Mouse (Mus musculus) kidney, postnatal 25 days (tissue): ENCODE data around the gene Sgta.
"Not testable (repeated sequence)": the region's sequence is repeated elsewhere in the genome, so short reads cannot be mapped to it uniquely, and the experiment has no call there.

Source experiments
- DNase-seq, 2 experiments: peaks; one replicate each; pipeline ENCODE4 v3.0.0; 2021; ENCODE audit warnings: mixed read lengths in 2 of 2

The Sgta gene

DNA sequence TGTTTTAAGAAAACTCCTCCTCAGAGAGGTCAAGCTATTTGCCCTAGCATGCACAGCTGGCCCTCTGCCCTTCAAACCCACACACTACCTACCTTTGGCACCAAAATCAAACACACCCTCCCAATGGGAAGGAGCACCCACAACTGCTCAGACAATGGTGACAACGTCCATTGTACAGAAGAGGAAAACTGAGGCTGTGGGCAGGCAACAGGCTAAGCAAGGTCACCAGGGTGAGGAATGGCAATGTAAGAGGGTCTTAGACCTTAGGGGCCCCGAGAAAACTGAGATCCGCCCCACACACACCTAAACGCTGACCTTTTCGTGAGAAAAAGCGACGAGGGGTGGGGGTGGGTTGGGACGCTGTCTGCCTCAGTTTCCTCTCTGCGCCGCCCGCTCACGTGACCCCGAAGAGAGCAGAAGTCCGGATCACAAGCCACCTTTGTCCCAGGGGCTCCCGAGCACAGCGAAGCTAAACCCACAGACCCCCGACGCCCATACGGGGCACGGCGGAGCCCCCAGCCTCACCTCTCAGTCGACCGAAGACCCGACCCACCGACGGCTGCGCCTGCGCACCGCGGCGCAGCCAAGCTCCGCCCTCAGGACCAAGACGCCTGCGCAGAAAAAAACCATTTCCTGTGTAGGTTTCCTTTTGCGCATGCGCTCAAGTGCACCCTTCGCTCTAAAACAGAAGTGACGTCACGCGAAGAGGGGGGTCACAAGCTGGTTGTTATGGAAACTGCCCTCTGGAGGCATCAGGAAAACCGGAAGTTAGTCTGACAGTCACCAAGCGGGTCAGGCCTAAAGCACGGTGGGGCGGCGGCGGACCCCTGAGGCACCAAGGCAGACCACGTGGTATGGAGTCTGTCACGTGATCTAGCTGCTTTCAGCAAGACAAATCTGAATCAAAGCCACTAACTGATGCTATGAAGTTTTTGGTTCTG lies at the start of gene Sgta:
TSS of gene Sgta (minus strand) at position 579 of the 941 bp plus-strand sequence.
- peak; percentile 99 to 100 for DNase-seq

DNA sequence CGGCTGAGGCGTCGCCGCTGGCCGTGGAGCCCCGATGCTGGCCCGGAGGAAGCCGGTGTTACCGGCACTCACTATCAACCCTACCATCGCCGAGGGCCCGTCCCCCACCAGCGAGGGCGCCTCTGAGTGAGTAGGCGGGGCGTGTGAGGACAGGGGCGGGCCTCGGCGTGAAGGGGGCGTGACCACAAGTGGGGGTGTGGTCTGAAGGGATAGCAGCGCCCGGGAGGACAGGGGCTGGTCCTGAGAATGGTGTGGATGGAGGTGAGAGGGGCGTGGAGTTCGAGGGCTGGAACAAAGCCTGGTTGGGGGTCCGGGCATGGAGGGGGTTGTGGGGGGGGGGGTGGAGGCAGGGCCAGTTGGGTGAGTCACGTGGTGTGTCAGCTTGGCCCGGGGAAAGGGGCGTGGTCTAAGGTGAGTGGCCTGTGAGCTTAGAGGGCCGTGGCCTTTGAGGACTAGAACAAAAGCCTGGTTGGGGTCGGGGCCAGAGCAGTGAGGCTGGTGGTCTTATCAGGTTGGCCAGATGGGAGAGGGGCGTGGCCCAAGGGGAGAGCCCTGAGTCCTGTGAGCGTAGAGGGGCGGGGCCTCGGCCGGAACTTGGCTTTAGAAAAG lies 46.2 kb upstream of the Sgta start:
- peak; percentile 88 to 93 for DNase-seq

DNA sequence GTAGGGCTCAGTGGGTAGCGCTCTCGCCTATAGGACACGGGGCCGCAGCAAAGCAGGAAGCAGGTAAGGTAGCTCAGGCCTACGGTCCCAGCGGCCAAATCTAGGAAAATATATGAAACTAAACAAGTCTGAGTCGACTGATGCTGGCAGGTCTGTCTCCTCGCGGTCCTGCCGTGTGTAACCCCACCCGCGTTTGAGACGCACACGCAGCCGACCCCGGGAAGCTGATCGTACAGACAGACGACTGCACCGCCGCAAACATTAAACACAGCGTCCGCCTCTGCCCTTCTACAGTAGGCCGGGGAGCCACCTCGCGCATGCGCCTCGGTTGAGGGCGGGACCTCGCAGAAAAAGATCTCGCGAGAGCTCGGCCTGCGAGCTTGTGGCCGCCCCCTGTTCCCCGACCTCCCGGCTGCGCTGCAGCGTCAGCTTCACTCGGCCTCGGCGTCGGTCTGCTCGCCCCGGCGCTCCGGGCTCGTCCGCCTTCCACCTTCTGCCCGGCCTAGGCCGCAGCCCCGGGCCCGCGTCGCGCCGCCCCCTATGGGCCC lies 45.7 kb upstream of the Sgta start, which contains the start of gene Map2k2:
TSS of gene Map2k2 (plus strand) at position 351 of the 548 bp plus-strand sequence.
- peak; percentile 96 to 98 for DNase-seq

DNA sequence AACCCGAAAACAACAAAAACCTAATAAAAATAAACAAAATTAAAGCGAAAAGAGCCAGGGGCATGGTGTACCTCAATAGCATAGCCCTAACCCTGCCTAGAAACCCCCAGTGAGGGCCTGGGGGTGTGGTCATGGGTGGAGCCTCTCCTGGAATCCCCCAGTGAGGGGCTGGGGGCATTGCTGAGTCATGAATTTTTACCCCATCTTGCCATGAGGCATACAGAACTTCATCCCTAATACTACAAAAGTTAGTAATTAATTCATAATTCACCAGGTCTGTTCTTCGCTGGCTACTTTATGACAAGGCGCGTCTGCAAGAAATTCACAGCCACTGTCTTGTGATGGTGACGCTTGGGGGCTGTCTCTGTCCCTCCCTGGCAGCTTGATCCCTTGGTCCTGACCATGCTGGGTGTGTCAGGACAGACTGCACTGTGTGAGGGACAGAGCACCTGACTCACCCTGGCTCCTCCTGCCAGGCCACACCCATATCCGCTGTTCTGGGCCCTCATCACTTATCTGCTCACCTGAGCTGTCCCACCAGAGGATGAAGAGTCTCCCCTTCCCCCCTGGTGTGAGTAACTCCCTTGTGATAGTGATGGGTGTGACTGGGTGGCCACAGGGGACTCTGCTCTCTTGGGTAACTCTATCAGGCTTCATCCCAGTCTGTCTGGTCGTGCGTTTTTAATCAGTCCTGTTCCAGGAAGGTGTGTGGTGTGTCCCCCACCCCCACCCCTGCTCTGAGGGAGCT lies 35.1 kb upstream of the Sgta start:
- DNase-seq = no peak

DNA sequence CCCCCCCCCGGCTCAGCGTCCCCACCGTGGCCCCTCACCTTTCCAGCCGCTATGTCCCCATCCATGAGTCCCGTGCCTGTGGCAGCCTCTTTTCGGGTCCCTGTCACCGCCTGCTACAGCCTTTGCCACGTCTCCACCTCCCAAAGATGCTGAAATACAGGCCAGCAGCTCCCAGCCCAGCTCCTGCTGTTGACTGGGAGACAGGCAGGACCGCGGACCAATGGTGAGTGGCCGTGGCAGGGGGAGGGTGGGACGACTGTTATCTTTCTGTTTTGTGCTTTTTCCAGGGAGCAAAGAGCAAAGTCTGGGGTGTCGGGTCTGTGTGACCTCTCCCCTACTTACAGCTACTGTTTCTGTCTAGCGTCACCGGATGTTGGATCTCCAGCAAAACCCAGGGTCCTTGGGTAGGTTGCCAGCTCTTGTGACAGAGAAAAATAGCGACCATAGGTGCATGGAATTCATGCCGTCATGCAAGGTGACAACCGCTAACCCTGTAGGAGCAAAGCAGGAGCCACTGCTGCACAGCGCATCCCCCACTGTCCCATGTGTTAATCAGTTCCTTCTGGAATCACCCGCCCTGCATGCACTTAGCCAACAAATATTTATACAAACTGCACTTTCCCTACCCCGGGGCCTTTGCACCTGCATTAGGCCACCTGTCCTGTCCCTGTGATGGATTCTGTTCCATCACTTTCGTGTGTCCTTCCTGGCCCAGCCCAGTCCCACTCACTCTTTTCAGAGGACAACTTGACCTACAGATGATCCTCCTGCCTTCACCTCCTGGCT lies 32.7 kb upstream of the Sgta start:
- DNase-seq = peak; percentile 73 to 88

DNA sequence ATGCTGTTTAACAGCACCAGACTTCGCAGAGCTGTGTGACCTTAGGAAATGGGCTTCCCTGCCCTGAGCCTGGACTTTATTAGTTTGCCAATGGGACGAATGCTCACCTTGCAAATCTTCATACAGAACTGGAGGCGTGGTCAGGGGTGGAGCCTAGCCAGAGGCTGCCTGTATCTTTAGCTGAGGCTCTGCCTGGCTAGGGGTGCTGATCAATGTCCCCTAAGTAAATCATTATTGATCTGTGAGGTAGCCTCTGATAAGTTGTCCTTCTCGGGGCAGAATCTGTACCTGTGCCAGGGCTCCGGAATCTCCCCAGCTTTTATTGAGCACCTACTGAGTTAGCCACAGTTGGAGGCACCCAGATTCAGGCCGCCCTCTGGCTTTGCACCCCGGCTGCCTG lies 30.6 kb upstream of the Sgta start:
- DNase-seq = peak in 1 of 2 experiments; percentile 14

DNA sequence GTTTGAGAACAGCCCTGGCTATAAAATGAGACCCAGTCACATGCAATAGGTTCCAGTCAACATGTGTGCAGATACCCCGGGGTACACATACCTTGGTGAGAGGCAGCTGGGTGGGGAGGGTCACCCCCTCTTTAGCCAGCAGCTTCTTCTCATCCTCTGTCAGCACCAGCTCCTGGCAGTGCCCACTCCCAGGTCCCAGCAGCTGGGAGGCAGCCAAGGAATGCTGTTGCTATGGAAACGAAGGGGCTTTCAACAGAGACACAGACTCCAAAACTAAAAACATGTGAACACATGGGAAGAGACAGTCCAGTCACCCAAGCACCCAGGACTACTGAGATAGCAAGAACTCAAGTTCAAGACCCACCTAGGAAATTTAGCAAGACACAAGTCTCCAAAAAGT lies 29.2 kb upstream of the Sgta start:
- DNase-seq = no peak

DNA sequence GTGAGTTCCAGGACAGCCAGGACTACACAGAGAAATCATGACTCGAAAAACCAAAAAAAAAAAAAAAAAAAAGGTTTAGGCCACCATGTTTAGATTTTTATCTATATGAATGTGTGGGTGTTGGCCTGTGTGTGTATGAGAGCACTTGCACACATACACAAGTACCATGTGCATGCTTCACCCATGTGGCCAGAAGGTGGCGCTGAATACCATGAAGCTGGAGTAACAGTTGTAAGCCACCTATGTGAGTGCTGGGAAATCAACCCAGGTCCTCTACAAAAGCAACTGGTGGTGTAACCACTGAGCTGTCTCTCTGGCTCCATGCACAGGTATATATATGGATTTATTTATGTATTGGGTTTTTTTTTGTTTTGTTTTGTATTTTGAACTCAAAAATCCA lies 27.0 kb upstream of the Sgta start:
- DNase-seq = peak in 1 of 2 experiments; percentile 56

DNA sequence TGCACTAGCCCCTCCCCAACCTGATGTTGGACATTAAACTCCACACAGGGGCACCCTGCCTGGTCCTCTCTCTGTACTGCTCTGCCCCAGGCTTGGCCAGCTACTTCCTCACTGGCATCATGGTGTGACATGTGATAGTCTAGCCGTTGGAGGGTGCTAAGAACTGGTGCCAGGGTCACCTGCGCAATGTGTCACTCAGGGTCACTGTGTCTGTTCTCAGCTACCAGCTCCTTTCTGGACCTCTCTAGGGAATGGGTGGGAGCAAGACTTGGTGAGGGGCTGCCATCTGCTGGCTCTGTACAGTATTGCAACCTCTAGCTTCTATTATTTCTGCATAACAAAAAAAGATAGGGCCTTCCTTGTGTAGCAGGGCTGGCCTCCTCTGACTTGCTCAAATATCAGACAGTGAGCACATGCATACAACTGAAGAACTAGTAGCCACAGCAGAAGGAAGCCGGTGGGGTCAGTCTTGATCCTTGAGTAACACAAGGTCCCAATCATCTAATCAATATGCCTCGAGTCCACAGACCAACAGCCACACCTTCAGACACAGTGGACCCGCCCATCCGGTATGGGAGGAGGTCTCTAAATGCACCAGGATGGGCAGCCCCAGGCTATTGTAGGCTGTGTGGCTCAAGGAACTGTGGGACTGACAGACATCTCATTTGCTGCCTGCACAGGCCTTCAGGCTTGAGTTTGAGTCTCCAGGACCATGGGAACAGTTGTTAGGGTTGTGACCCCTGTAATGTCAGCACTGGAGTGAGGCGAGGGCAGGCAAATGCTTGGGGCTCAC lies 22.4 kb upstream of the Sgta start:
- DNase-seq = peak; percentile 61 to 88

DNA sequence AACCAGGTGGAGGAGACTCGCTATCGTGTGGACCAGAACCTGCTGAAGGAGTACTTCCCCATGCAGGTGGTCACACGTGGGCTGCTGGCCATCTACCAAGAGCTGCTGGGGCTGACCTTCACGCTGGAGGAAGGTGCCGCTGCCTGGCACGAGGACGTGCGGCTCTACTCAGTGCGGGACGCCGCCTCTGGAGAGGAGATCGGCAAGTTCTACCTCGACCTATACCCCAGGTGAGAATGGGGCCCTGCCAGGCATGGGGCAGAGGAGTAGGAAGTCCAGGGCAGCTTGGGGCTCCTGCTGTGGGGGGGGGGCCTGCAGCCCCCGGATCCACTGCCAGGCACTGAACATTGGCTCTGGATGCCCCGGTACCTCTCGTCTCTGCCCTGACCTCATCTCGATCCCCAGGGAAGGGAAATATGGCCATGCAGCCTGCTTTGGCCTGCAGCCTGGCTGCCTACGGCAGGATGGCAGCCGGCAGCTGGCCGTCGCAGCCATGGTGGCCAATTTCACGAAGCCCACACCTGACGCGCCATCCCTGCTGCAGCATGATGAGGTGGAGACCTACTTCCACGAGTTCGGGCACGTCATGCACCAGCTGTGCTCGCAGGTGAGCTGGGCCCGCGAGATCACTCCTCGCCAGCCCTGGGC lies 20.2 kb upstream of the Sgta start:
- peak in 1 of 2 experiments; percentile 40 for DNase-seq

DNA sequence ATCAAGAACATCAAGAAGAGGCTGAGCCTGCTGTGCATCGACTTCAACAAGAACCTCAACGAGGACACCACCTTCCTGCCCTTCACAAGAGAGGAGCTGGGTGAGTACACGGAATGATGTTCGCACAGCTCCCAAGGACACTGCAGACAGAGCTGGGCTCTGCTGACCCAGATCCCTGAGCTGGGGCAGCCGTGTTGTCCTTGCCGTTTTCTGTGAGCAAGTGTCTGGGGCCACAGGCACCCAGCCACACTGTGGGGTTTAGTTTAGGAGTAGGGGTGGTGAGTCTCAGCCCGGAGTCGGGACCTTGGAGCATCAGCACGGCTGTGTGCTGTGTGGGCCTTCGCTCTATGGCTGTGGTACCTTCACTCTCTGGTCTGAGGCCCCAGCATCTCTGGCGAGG lies 17.9 kb upstream of the Sgta start:
- peak in 1 of 2 experiments; percentile 31 for DNase-seq

DNA sequence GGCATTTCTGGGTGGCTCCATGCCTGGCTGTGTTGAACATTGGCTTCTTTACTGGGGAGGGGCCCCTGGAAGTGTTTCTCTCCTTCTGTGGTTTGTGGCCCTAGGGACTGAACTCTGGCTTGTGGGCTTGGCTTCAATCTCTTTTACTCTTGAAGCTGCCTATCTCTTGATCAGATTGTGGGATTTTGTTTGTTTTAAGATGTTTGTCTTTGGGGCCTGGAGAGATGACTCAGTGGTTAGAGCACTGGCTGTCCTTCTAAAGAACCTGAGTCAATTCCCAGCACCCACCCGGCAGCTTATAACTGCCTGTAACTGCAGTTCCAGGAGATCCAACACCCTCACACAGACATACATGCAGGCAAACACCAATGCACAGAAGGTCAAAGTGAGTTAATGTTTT lies 16.4 kb upstream of the Sgta start:
- DNase-seq = no peak

DNA sequence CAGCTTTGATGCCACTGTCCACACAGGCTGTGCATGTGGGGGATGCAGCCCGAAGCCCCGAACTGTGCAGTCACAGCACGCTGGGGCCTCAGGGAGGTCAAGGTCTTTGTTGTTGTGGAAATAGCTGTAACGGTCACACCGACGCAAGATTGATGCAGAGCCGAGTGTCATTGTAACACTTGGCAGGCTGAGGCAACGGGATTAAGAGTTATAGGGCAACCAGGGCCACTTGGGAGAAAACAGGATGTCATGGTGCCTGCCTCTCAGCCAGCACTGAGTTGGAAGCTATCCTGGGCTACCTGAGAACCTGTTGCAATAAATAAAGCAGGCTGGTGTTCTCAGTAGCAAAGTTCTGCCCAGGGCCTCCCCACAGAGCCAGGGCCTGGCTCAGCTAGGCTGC lies 15.8 kb upstream of the Sgta start:
- DNase-seq = no peak

DNA sequence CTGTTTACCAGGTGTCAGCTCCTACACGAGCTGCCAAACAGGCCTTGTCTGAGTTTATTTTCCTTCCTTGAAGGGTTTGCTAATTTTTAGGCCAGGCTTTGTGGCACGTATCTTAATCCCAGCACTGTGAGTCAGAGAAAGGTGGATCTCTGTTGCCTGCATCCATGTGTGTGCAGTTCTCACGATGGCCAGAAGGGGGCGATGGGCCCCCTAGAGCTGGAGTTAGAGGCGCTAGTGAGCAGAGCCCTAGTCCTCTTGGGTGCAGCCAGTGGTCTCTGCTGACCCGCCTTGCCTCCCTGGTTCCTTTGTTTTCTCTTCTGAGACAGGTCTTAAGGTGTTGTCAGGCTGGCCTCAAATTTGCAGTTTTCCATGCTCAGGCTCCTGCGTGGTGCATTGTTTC lies 13.5 kb upstream of the Sgta start:
- no peak for DNase-seq

DNA sequence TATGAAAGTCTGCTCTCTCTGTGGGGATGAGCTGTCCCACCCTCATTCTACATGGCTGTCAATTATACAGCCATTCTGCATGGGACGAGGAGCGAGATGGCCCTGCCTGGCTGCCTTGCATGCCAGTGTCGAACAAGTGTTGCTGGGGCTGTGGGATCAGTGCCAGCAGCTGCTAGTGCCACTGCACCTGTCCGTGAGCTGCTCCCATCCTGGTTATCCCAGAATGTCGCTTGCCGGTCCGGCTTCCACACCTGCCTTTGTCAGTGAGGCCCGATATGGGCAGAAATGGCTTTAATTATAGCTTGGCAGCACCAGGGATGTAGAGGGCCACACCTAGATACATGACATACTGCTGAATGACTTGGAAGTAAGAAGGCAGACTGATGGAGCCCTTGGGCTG lies 12.3 kb upstream of the Sgta start:
- no peak for DNase-seq

DNA sequence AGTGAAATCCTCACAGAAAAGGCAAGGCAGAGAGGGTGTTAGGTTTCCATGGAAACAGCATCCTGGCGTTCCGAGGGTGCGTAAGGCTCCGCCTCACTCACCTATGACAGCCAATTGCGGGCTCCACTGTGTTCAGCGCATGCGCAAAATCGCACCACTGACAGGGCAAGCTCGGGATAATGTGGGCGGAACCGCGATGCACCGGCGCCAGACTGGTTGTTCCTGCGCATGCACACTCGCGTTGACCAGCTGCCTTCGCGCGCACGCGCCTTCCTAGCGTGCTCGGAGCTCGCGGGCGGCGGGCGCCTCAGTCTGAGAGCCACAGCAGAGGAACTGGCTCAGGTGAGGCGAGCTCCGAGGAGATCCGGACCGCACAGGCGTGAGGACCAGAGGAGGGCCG lies 9.9 kb upstream of the Sgta start, which contains the start of gene Thop1:
TSS of gene Thop1 (plus strand) at position 200 of the 400 bp plus-strand sequence.
- DNase-seq = peak; percentile 99

DNA sequence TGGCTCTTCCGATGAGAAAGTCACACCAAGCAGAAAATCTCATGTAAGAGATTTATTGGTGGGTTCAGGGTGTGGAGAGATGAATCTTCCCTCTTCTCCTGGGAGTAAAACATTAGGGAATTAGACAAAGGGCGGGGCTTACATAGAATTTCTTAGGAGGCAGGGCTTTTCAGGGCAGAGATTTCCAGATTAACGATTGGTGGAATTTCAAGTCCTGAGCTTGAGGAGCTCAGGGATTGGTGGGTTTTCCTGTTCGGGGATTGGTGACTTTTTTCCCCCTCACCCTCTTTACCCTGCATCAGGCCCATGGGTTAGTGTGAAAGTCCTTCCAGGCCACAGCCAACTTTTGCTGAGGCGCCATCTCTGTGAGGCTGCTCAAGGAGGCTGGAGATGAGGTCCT lies 8.7 kb upstream of the Sgta start:
- DNase-seq = no peak

DNA sequence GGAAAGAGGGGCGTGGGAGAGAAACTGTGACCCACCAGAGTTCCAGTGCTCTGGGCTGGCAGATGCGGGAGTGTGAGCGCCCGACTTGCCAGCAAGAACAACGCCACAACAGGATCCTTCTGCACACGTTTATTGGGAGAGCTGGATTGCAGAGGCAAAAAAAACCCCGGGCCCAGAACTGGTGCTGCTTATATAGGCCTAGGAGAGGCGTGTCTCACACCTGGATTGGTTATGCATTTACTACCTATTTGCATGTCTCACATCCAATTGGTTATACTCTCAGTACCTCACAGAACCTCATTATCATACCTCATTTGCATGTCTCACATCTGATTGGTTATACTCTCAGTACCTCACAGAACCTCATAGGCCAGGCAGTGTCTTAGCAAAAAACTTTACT lies 4.5 kb upstream of the Sgta start:
- DNase-seq = not testable (repeated sequence)

DNA sequence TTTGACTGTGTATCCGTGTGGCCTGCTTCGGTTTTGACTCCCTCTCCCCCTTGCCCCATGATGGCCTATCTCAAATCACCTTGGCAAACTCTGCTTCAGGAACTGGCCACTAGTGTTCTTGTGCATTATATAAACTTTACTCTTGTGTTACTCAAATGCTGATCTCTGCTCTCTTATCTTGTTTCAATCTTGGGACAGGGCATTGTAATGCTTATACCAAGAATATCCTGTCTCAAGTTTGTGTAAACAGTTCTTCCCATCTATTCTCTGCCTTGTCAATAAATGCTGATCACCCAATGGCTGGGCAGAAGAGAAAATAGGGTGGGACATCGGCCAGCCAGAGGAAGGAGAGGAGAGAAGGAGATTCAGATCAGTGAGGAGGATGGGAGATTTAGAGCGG lies 2.7 kb upstream of the Sgta start:
- no peak for DNase-seq

DNA sequence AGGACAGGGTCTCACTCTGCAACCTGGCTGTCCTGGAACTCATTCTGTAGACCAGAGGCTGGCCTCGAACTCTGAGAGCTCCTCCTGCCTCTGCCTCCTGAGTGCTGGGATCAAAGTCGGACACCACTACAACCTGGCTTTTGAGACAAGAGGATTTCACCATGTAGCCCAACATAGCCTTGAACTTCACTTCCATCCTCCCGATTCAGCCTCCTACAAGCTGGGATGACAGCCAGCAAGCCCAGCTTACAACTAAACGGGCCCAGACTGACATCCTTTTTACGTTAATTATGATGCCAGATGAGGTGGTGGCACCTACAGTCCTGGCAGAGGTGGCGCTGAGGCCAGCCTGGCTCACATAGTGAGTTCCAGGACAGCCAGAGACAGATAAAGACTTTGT lies 1.1 kb downstream of the Sgta start:
- no peak for DNase-seq
